Mouse (Mus musculus): ENCODE data around the gene Zer1.
"Not testable (repeated sequence)": the region's sequence is repeated elsewhere in the genome, so short reads cannot be mapped to it uniquely, and the experiment has no call there.

The Zer1 gene

DNA sequence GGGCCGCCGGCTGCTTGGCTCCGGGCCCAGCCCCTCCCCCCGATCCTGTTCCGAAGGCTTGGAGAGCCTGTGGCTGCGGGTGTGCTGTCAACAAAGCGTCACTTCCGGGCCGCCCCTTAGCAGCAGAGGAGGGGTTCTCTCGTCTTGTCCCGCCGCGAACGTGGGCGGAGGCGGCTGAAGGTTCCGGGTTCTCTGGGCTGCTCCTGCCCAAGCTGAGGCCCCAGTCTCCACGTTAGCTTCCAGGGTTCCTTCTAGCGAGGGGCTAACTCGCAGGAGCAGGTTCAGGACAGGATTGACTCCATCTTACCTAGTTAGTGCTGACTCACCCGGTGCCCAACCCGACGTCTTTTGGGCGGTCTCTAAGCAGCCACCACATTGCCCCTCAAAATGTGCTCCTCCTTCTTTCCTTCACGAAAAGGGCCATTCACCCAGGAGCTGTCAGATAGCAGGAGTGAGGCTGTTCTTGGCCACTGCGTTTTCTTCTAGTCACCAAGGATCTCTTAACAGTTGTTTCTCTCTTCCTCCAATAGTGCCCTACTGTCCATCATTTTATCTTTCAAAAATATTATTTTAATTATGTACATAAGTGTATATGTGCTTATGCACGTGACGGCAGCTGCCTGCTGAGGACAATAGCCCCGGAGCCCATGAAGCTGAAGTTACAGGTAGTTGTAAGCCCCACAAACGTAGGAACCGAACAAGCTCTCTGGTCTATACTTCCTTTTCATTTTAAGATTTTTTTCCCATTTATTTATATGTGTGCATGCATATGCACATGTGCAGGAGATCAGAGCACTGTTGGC lies at the start of gene Zer1:
Zer1 (minus strand) TSS at position 114 of the 803 bp plus-strand sequence.
- peak; percentile 92 to 93 for DNase-seq (ENCODE audit: low spot score in 2 of 2)

DNA sequence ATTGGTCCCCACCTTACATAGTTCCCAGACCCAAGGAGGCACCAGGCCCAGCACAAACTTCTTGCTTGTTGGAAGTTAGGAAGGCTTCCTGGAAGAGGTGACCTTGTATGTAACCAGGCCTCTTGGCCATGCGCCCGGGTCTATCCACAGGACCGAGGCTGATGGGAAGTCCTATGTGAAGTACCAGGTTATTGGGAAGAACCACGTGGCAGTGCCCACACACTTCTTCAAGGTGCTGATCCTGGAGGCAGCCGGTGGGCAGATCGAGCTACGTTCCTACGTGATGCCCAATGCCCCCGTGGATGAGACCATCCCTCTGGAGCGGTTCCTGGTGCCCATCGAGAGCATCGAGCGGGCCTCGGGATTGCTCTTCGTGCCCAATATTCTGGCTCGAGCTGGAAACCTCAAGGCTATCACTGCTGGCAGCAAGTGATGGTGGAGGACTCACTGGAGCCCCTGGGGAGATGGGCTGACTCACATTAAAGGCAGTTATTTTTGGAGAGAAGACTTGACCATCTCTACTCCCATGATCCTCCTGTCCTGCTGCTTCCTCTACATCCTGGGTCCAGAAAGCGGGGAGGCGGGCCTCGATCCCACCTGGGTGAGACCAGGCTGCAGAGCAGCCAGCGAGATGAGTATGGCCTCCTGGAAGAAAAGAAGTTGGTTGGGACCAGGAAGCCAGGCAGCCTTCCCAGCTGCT lies 49.3 kb upstream of the Zer1 start:
- no peak for DNase-seq (ENCODE audit: low spot score in 2 of 2)

DNA sequence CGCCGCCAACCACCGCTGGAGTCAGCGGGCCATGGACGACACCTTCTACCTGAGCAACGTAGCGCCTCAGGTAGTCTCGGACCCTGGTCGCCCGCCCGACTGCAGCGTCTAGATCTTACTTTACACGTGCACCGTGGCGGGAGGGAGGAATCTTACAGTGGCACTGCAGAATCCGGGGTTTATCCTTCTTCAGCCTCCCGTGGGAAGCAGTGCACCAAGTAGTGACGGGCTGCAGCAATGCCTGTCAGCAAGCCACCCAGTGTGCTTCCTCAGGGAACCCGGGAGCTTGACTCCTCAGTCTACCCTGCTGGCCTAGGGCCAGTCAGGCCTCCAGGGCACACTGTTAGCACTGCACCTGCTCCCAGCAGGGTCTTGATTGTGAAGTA lies 47.6 kb upstream of the Zer1 start:
- DNase-seq (ENCODE audit: low spot score in 2 of 2): no peak

DNA sequence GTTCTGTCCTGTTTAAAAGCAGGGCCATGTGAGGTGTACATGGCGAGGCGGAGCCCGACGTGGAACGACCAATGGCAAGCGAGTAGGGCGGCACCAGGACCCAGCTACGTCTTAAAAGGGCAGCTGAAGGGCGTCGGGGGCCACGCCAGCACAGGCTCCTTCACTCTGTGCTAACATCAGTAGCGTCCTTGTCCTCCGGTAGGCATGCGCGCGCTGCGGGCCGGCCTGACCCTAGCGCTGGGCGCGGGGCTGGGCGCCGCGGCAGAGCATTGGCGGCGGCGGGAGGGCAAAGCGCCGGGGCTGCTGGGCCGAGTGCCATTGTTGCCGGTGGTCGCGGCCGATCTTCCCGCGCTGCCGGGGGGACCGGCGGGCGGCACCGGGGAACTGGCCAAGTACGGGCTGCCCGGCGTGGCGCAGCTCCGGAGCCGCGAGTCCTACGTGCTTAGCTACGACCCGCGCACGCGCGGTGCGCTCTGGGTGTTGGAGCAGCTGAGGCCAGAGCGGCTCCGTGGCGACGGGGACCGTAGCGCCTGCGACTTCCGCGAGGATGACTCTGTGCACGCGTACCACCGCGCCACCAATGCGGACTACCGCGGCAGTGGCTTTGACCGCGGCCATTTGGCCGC lies 47.1 kb upstream of the Zer1 start, which contains the start of gene Endog:
Endog (plus strand) TSS at position 123 of the 626 bp plus-strand sequence.
- peak; percentile 83 to 86 for DNase-seq (ENCODE audit: low spot score in 2 of 2)

DNA sequence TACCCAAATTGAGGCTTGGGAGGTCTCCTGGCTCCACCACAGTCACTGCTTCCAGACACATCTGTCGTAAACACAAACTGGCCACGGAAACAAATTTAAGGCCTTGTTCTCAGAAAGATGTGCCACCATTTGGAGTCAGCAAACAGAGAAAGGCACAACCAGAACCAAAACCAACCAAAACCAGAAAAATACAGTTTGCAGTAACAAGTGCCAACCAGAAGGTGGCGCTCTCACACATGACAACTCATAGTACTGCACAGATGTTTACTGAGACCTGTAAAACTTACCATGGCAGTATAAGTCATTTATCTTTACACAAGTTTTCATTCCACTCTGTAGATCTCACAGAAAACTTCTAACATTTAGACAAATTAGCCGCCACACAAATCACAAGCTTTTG lies 42.3 kb upstream of the Zer1 start:
- no peak for DNase-seq (ENCODE audit: low spot score in 2 of 2)

DNA sequence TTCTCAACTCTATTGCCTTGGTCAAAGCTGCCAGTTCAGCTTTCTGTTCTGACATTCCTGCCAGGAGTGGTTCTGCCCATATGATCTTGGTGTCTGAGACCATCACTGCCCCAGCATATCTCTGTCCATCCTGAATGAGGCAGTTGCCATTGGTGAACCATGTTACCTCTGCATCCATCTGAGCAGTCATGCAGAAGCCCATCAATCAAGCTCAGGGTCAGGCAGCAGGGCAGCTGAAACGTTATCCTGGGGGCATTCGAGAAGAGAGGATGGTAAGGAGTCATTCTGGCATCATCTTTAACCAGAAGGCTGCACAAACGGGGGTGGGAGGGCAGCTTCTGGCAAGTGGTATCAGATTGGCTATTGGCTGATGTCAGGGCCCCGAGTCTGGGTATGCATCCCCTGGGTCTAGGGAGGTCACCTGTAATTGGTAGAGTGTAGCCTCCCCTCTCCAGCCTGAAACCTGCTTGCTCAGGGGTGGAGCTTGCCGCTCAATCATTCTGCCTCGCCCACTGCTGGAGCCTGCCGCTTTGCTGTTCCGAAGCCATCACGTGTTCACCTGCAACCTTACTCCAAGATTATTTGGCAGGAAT lies 40.1 kb upstream of the Zer1 start:
- DNase-seq (ENCODE audit: low spot score in 2 of 2): no peak

DNA sequence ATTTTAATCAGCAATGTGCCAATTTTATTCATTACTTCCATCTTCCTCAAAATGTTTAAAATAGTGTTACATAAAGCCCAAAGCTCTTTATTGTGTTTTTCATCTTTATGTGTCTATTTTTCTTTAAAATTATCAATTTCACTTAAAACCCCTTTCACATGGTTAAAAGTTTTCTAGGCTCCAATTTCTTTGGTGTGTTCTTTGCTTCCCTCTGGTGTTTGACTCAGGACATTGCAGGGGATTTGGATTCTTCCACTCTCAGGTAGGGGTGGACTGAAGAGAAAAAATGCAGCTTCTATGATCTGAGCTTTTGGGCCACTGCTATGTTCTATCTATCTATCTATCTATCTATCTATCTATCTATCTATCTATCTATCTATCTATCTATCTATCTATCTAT lies 37.4 kb upstream of the Zer1 start:
- no peak for DNase-seq (ENCODE audit: low spot score in 2 of 2)

DNA sequence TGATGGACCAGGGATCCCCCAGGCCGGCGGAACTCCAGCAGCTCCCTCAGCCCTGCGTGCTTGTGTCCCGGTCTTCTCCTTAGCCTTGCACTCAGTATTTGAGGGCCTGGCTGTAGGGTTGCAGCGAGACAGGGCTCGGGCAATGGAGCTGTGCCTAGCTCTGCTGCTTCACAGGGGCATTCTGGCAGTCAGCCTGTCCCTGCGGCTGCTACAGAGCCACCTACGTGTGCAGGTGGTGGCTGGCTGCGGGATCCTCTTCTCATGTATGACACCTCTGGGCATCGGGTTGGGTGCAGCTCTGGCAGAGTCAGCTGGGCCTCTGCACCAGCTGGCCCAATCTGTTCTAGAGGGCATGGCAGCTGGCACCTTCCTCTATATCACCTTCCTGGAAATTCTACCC lies 35.5 kb upstream of the Zer1 start:
- not testable (repeated sequence) for DNase-seq (ENCODE audit: low spot score in 2 of 2)

DNA sequence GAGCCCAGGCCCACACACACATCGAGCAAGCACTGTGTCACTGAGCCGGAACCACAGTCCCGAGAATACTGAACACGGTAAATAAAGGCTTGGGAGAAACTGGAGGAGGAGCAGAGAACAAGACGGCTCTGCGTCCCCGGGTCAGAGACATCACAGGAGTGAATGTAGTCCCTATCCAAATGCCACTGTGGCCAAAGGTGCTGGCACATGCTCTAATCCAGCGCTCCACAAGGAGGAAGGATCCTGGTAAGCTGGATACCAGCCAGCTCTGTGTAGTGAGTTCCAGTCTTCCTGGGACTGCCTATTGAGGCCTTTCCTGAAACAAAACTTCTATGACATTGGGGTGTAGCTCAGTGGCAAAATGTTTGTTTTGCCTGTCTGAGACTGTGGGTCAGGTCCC lies 28.2 kb upstream of the Zer1 start:
- DNase-seq (ENCODE audit: low spot score in 2 of 2): no peak

DNA sequence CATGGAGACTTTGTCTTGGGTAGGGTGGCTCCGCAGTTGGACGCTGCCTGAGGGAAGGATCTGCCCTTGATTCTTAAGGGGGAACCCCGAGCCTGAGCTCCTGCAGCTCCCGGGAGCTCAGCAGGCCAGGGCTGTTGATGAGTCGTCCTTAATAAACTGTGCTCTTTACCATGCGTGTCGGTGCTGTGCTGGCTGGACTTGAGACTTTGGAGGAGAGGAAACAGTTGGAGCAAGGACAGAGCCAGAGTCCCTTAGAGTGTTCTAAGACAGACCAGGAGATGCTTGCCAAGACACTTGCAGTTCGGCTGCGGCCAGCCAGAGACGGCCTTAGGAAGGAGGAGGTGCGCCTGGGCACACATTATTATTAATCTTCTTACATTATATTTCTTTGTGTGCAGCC lies 27.5 kb upstream of the Zer1 start:
- no peak for DNase-seq (ENCODE audit: low spot score in 2 of 2)

DNA sequence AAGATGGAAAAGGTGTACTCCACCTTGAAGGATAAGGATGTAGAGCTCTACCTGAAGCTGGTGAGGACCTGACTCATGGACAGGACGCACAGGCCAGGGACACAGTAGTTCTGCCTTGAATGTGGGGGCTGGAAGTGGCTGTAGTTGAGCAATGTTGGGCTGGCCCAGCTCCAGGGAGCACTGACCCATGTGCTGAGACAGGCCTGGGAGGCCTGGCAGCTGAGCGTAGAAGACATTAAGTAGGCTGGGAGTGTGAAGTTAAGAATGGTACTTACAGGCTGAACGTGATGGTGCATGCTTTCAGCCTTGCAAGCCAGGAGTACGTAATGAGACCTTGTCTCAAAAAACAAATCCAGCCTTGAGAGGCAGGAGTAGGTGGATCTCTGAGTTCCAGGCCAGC lies 23.1 kb upstream of the Zer1 start:
- no peak for DNase-seq (ENCODE audit: low spot score in 2 of 2)

DNA sequence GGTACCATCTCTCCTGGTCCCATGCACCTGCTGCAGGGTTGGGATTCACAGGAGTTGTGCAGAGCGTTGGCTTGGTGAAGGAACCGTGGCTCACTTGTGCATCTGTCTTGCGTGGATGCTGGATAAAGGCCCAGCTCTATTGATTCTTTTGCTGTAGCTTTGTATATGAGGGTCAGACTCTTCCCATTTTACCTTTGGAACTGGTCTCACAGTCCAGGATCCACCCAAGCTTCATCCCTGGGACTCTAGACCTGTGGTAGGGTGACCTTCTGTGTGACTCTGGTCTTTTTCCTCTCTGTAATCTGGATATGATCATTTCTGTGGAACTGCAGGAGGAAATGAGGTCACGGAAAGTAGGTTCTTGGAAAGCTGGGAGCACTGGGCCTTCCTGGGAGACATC lies 20.1 kb upstream of the Zer1 start:
- DNase-seq (ENCODE audit: low spot score in 2 of 2): no peak

DNA sequence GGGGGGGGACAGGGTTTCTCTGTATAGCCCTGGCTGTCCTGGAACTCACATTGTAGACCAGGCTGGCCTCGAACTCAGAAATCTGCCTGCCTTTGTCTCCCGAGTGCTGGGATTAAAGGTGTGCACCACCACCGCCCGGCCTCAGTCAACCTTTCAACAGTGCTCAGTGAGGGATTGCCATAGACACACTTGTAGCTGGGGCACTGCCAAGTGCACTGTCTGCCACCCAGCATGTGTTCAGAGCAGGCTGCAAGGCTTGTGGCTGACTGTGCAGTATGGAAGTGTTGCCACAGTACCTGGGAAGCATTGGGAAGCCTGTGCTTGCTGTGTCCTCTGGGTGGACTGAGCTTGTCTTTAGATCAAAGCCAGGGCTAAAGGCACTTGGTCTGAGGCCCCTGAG lies 15.6 kb upstream of the Zer1 start:
- DNase-seq (ENCODE audit: low spot score in 2 of 2): not testable (repeated sequence)

DNA sequence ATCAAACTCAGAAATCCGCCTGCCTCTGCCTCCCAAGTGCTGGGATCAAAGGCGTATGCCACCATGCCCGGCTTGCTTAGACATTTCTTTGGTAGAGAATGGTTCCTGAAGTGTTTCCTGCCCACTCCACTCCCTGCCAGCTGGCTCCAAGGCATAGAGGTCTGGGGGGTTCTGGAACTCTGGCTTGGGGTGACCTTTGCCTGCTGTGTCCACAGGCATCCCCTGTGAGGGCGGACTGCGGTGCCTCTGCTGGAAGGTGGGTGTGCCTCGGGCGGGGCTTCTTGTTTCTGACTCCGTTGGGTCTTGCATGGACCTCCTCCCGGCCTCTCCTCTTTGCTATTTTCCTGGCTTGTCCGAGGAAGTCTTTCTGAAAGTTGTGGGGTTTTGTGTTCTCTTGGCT lies 12.1 kb upstream of the Zer1 start:
- no peak for DNase-seq (ENCODE audit: low spot score in 2 of 2)

DNA sequence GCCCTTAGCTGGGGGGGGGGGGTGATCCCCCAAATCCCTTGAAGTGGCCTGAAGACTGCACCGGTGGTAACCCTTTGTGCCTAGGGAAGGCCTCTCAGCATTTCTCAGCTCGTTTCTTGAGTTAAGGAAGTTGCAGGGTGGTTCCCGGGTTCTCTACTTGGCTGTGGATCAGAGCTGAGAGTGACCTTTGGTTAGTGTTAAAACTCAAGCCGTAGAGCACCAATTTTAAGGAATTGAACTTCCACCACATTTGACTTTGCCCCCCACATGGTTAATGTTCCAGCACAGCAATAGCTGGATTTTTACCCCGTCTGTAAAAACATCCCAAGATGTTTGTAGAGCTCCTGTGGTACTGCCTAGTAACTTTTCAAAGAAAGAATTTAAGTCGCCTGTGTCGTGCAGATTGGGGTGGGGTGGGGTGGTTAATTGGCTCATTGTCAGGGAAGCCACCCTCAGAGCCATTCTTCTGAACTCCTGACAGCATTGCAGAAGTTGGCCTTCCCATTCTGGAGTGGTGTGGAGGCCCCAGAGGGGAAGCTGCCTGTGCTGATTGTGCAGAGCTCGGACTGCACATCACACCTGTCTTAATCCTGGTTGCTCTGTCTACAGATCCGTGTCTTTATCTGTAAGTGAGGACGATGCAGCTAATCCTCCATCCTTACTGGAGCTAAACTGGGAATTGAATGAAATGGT lies 10.7 kb upstream of the Zer1 start:
- no peak for DNase-seq (ENCODE audit: low spot score in 2 of 2)

DNA sequence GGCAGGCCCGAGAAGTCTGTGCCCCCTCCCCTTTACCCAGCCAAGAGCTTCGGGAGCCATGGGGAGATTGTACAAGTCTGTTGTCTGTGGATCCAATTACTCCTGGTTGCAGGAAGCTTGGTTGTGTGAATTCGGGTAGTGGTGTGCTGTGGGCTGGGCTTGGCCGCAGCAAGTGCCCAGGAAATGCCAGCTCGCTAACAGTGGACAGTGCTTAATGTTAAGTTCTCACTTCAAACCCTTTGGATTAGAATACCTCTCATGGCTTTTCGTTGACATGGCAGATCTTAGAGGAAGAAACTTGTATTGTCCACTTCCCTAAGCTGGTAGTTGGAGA lies 10.0 kb upstream of the Zer1 start:
- no peak for DNase-seq (ENCODE audit: low spot score in 2 of 2)

DNA sequence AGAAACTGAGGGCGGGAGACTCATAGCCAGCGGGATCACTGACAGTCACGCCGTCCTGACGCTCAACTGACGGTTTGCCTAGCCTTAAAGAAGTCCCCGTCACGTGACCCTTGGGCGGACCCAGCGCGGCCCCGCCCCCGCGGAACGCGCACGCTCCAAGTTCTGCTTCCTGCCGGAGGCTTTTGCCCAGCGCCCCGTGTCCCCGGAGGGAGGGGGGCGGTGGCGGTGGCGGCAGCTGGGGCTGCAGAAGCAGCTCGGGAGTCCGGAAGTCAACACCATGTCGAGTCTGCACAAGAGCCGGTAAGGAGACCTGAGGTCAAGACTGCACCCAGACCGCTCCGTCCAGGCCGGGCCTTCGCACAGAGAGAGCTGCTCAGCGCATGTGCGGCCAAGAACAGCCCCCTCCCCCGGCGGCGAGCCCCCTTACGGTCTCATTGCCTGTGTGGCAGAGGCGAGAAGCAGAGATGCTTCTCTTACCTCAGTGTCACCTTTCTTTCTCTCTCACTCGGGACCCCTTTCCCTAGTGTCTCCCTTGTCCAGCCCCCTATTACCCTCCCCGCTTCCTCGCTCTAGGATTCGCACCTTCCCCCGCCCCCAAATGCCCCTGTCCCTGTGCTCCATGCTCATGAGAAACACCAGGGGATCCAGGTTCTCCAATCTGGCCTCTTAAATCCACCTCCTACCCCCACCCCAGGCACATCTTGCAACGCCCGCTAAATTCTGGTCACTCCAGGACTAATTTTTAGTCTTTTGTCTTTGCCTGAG lies 9.4 kb upstream of the Zer1 start, which contains the start of gene Tbc1d13:
Tbc1d13 (plus strand) TSS at position 134 of the 765 bp plus-strand sequence.
- peak; percentile 97 for DNase-seq (ENCODE audit: low spot score in 2 of 2)

DNA sequence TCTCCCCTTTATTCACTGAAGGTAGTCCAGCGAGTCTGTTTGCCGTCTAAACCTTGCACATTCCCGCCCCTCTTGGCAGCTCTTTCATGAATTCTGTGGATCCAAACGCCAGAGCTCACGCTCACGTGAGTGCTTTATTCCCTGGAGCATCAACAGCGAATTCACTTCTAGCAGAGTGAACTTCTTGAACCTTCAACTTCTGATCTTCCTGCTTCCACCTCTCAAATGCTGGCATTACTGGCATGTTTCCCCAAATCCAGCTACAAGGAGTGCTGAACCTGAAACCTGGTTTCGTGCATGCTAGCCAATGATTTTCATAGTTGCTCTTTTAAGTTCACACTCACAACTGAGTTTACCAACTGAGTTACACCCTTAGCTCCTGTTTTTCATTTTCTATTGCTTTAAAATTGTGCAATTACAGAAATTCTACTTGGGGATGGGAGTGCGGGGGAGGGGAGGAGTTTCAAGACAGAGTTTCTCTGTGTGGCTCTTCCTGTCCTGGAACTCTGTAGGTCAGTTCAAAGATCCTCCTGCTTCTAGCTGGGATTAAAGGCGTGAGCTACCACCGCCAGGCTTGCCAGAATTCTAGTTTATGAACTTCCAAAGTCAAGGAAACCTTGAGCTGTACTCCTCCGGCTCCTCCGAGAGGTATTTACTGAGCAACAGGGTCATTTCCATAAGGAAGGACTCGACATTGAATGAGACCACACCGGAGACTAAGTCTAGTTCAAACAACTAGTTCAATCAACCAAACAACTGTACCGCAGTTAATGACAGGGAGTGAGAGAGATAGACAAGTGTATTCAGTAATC lies 8.6 kb upstream of the Zer1 start:
- DNase-seq (ENCODE audit: low spot score in 2 of 2): no peak

DNA sequence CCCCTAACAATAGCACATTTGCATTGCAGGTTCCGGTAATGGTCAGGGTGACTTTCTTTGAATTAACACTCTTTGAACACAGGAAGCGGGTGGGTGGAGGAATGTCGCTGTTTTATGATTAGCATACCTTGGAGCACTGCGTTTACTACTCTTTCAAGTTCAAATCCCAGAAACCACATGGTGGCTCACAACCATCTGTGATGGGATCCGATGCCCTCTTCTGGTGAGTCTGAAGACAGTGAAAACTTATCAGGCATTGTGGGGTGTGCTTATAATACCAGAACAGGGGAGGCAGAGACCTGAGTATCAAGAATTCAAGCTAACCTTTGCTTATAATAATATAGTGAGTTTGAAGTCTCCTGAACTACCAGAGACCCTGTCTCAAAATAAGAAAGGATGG lies 6.9 kb upstream of the Zer1 start:
- DNase-seq (ENCODE audit: low spot score in 2 of 2): not testable (repeated sequence)

DNA sequence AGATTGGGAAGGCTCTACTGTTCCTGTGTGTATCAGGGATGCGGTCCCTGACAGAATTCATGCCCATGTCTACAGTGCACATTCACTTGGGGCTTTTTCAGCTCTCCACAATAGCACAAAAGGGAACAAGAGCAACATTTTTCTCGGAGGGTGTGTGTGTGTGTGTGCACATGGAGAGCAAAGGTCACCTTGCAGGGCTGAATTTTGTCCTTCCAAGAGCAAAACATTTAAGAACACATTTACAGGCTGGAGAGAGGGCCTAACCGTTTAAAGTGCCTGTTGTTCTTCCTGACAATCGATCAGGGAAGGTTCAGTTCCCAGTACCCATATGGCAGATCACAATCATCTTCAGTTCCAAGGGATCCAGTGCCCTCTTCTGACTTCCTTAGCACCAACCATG lies 5.8 kb upstream of the Zer1 start:
- no peak for DNase-seq (ENCODE audit: low spot score in 2 of 2)

All from frontal cortex, postnatal 10 days (tissue).